Mouse (Mus musculus) liver, adult 2 months (tissue): ENCODE measurements around the gene Kcne1. TPM values are rescaled to one million over a fixed set of nuclear protein-coding genes. Genes with fewer than 3 reads are reported as not detected.
A peak's percentile ranks its signal among the peaks of the same experiment; 100 is the strongest.

Source experiments
- DNase-seq: peaks from one replicate; pipeline ENCODE4 v3.0.0-alpha.2; 2011; ENCODE audit warnings: low read depth, low spot score; ENCODE audit errors: extremely low read depth
- H3K27ac ChIP-seq: fragments of 200-500 bp; replicated peaks from 2 replicates; pipeline ENCODE4 v1.5.1; 2012; ENCODE audit warnings: low read depth, mild to moderate bottlenecking, control low read depth, inconsistent platforms, low read length; ENCODE audit not compliant: insufficient read depth
- H3K27me3 ChIP-seq: fragments of 200-500 bp; 2 replicates; pipeline ENCODE4 v1.6.1; 2012; ENCODE audit warnings: mild to moderate bottlenecking, moderate library complexity, low read length, inconsistent platforms; ENCODE audit not compliant: control insufficient read depth, insufficient read depth
- H3K36me3 ChIP-seq: fragments of 200-500 bp; 2 replicates; pipeline ENCODE4 v1.6.1; 2012; ENCODE audit warnings: low read length, inconsistent platforms; ENCODE audit not compliant: control insufficient read depth, insufficient read depth
- H3K4me1 ChIP-seq: fragments of 200-500 bp; 2 replicates; pipeline ENCODE4 v1.6.1; 2011; ENCODE audit warnings: low read length; ENCODE audit not compliant: control insufficient read depth, insufficient read depth
- H3K4me3 ChIP-seq: fragments of 200-500 bp; 2 replicates; pipeline ENCODE4 v1.5.1; 2011; ENCODE audit warnings: low read depth, mild to moderate bottlenecking, control low read depth, low read length, moderate library complexity; ENCODE audit not compliant: insufficient read depth
- H3K79me2 ChIP-seq: fragments of 200-500 bp; 2 replicates; pipeline ENCODE4 v1.6.1; 2012; ENCODE audit warnings: inconsistent platforms, mild to moderate bottlenecking, low read length, moderate library complexity; ENCODE audit not compliant: control insufficient read depth, insufficient read depth
- H3K9ac ChIP-seq: fragments of 200-500 bp; 2 replicates; pipeline ENCODE4 v1.6.1; 2012; ENCODE audit warnings: low read depth, mild to moderate bottlenecking, control low read depth, inconsistent platforms, low read length
- CTCF ChIP-seq: fragments of 200-500 bp; IDR thresholded peaks from 2 replicates; pipeline ENCODE4 v1.5.1; 2011; ENCODE audit warnings: low read depth, low read length, control low read depth
- POLR2A ChIP-seq: fragments of 200-500 bp; IDR thresholded peaks from 2 replicates; pipeline ENCODE4 v1.6.1; 2011; ENCODE audit warnings: low read length, control low read depth; ENCODE audit not compliant: insufficient read depth; ENCODE audit errors: extremely low read depth
- WGBS: fragments of 180-500 bp; shearing (Covaris S2); methylation state at CpG from one replicate; pipeline ENCODE4 v1.1.7; 2018; 5-methylcytosine and 5-hydroxymethylcytosine counted together
- polyA plus RNA-seq: library from polyadenylated mRNA; depleted of rRNA; stranded (reverse); fragments of >200 nt; gene quantifications from 2 replicates; pipeline ENCODE4 v1.2.3, GENCODE M21; 2012
- total RNA-seq: library from RNA; depleted of rRNA; stranded (reverse); fragments of >200 nt; gene quantifications from 2 replicates; pipeline ENCODE4 v1.2.3, GENCODE M21; 2014

Kcne1 gene
- total and polyA plus RNA-seq, 2 experiments, result not detected

GRCm38 (mm10) chr16:92369260-92369659, 10.0 kb upstream of the Kcne1 start:
- no peaks in the 10 kb centered on the region for H3K27me3 ChIP-seq
- no peak overlapping the region for H3K9ac ChIP-seq
- TF ChIP-seq CTCF (no peak), POLR2A (no peak)
- no peak overlapping the region for H3K27ac ChIP-seq
- no peaks in the 10 kb centered on the region for H3K79me2 ChIP-seq
- no peak overlapping the region for H3K4me3 ChIP-seq
- no peaks in the 10 kb centered on the region for H3K36me3 ChIP-seq
- WGBS, result 27% methylated on average over 2 of the region's 2 CpGs
- no peaks in the 10 kb centered on the region for H3K4me1 ChIP-seq
- peak; percentile 51 for DNase-seq

GRCm38 (mm10) chr16:92365477-92365876, 6.2 kb upstream of the Kcne1 start:
- H3K79me2 ChIP-seq, result no peaks in the 10 kb centered on the region
- no peak for DNase-seq
- H3K27ac ChIP-seq, result no peak overlapping the region
- 78% methylated on average over 7 of the region's 7 CpGs for WGBS
- H3K4me1 ChIP-seq, result no peaks in the 10 kb centered on the region
- no peak overlapping the region for H3K9ac ChIP-seq
- H3K36me3 ChIP-seq, result no peaks in the 10 kb centered on the region
- no peaks in the 10 kb centered on the region for H3K27me3 ChIP-seq
- no peak for TF ChIP-seq POLR2A
- no peak for TF ChIP-seq CTCF
- no peak overlapping the region for H3K4me3 ChIP-seq

- Histone ChIP-seq H3K79me2 (no peaks in the 10 kb centered on the region), H3K27me3 (peaks cover 5% of the 10 kb centered on the region; the same call in 1 of the 2 replicates), H3K27ac (no peak overlapping the region), H3K36me3 (no peaks in the 10 kb centered on the region), H3K4me3 (no peak overlapping the region), H3K9ac (no peak overlapping the region), H3K4me1 (no peaks in the 10 kb centered on the region)
- 83% methylated on average over 7 of the region's 7 CpGs for WGBS
- DNase-seq, result no peak
- no peak for TF ChIP-seq CTCF
- no peak for TF ChIP-seq POLR2A
Measured at GRCm38 (mm10) chr16:92360711-92361110, 1.4 kb upstream of the Kcne1 start.

- no peak overlapping the region for H3K27ac ChIP-seq
- no peak for DNase-seq
- H3K9ac ChIP-seq, result no peak overlapping the region
- H3K4me3 ChIP-seq, result no peak overlapping the region
- TF ChIP-seq CTCF (no peak), POLR2A (no peak)
- H3K79me2 ChIP-seq, result no peaks in the 10 kb centered on the region
- H3K4me1 ChIP-seq, result no peaks in the 10 kb centered on the region
- 29% methylated on average over 9 of the region's 9 CpGs for WGBS
- no peaks in the 10 kb centered on the region for H3K36me3 ChIP-seq
- peaks cover 5% of the 10 kb centered on the region; the same call in 1 of the 2 replicates for H3K27me3 ChIP-seq
Measured at GRCm38 (mm10) chr16:92358734-92359133, 534 bp downstream of the Kcne1 start.

GRCm38 (mm10) chr16:92357566-92357965, 1.7 kb downstream of the Kcne1 start:
- Histone ChIP-seq H3K27me3 (peaks cover 5% of the 10 kb centered on the region; the same call in 1 of the 2 replicates), H3K27ac (no peak overlapping the region), H3K9ac (no peak overlapping the region), H3K4me3 (no peak overlapping the region), H3K4me1 (no peaks in the 10 kb centered on the region), H3K36me3 (no peaks in the 10 kb centered on the region), H3K79me2 (no peaks in the 10 kb centered on the region)
- DNase-seq, result no peak
- no peak for TF ChIP-seq POLR2A
- TF ChIP-seq CTCF, result no peak
- 89% methylated on average over 10 of the region's 10 CpGs for WGBS

GRCm38 (mm10) chr16:92357023-92357422, 2.2 kb downstream of the Kcne1 start:
- DNase-seq, result peak; percentile 31
- 71% methylated on average over 9 of the region's 9 CpGs for WGBS
- Histone ChIP-seq H3K4me1 (no peaks in the 10 kb centered on the region), H3K79me2 (no peaks in the 10 kb centered on the region), H3K27me3 (peaks cover 5% of the 10 kb centered on the region; the same call in 1 of the 2 replicates), H3K36me3 (no peaks in the 10 kb centered on the region), H3K4me3 (no peak overlapping the region), H3K27ac (no peak overlapping the region), H3K9ac (no peak overlapping the region)
- TF ChIP-seq CTCF (no peak), POLR2A (no peak)
